Mouse (Mus musculus): ENCODE results near the gene Epb41. TPM values are rescaled to one million over a fixed set of nuclear protein-coding genes. Genes with fewer than 3 reads are reported as not detected.

Epb41 gene
- total RNA-seq, 2 experiments from 2014 or later: 144 to 184 TPM

DNA sequence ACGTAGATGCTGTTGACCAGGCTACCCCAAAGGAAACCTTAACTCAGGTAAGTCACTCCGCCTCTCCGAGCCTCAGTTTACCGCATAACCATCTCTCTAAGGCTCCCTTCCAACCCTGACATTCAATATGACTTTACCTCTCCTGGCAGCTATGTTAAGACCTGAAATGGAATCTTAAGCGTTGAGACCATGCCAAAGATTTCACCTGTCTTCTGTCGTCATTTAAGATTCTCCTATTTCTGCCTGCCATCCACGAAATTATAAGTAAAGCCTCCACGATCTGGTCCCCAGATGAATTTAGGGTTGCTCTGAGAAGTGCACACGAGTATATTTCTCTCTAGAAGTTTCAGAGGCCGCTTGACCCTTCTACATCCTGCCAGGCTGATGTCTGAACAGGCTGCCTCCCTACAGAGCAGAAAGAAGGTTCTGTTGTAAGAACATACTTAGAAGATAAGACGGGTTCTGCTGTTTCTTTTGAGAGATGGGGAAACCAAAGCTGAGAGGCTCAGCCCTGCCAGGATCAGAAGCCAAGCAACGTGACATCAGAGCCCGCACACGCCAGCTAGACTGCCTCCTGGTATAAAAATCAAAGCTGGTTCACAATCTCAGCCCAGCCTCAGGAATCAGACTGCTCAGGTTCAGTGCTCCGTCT is 25.4 kb downstream of the Epb41 start:
- intact Hi-C loops (cut with DNase I): loop anchor here (2.0 kb wide), 1 partner anchor 25 kb away; the partner anchor contains the start of genes Epb41 and Gm10300
- DNase-seq (ENCODE audit: low spot score): no peak

DNA sequence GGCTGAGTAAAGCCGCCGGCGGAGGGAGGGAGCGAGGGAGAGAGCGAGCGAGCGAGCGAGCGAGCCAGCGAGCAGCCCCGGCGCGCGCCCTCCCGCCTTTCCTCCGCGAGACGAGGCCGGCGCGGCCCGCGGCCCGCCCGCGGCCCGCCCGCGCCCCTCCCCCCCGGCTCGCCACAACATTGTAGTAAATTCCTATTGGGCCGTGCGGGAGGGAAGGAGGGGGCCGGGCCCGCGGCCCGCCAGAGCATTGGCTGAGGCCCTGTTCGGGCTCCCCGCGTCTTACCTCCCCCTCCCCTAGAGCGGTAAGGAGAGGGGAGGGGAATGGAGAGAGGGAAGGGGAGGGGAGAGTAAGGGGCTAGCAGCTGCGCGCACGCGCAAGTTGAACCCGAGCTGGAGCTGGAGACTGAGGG is 26.1 kb downstream of the Epb41 start:
- intact Hi-C loops (cut with DNase I): loop anchor here (2.0 kb wide), 1 partner anchor 26 kb away; the partner anchor contains the start of genes Epb41 and Gm10300

DNA sequence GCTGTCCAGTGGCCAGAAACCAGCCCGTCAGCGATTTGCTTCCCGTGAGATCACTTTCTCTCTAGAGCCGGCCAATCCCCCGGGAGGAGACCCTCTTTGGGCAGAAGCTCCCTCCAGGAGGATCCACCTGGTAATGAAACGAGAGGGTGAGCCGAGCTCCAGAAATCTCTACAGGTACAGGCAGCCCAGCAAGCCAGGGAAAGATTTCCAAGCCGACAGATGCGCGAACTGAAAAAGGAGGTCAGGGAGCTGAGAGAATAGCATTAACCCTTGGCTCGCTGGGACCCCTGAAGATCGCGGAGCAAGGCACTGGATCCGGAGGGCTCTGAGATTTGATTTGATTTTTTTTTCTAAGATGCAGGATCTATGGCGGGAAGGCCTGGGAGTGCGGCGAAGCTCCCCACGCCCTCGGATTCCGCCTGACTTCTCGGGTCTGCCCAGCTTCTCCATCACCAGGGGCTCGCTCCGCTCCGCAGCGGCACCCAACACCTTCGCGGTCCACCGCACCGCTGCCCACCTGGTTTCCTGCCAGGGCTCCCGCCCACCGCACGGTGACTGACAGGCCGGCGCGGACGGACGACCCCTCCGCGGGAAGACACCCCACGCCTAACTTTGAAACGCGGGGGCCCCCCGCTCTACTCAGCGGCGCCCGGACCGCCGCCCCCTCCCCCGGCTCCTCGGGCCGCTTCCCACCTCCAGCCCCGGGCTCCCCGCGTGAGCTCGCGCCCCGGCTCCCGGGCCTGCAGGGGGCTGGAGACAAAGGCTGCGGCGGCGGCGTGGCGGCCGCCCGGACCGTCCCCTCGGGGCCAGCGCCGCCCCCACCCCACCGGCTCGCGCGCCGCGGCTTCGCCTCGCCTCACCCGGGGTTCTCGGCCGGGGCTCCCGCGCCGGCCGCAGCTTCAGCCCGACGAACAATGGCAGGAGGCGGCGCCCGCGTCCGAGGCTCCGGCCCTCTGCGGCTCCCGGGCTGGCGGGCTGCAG is 26.8 kb downstream of the Epb41 start:
- intact Hi-C loops (cut with DNase I): loop anchor here (2.0 kb wide), 1 partner anchor 26 kb away; the partner anchor contains the start of genes Epb41 and Gm10300
- DNase-seq (ENCODE audit: low spot score): peak; percentile 14

More for the DNA sequence above, 26.1 kb downstream of the Epb41 start:
- peak; percentile 82 for DNase-seq (ENCODE audit: low spot score)

DNA sequence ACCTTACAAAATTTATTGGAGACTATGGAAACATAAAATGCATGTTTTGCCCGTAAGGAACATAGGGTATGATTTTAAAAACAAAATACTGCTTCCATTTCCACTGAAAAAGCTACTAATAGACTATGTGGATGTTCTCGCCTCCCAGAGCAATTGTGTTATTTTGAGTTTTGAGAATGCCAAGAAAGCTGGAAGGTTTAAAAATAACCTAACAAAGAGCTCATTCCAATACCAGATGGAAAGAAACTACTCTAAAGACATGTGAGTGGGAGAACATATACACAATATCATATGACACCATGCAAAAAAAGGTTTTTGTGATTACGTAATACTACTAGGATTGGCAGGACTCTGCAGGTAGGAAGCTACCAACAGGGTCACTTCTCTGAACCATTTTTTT is 31.4 kb downstream of the Epb41 start:
- DNase-seq (ENCODE audit: low spot score): no peak
- intact Hi-C loops (cut with DNase I): no loop called here

DNA sequence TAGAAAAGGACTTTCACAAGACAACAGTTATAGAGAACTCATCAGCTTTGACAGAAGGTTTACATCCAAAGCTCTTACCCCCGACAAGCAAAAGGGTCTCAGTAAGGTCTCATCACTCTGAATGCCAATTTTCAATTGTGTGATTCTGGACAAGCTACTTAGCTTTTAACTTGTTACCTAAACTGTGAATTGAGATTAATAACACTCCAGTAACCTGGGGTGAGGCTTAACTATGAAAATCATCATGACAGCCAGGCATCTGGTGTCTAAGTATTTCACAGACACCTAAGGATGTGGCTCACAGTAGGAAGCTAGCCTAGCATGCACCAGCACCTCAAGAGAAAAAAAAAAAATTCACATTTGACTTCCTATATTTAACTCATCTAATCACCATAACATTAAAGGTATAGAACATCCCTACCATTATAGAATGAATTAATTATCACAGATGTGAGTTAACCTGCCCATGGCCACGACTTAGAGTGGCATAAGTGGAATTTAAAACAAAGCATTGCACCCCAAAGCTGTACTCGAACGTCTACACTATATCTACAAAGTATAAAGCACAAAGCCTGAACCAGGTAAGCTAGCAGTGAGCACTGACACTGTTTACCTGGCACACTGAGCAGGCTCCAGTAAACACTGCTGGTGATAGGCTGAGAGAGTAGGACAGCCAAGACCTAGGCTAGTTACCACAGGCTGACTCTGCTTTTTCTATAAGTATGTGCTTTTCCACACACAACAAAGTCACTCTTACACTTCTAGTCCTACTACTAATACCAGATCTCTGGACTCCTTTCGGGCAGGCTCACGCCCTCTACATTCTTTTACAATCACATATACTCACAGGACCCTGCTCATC is 33.4 kb downstream of the Epb41 start:
- no peak for DNase-seq (ENCODE audit: low spot score)
- intact Hi-C loops (cut with DNase I): no loop called here

DNA sequence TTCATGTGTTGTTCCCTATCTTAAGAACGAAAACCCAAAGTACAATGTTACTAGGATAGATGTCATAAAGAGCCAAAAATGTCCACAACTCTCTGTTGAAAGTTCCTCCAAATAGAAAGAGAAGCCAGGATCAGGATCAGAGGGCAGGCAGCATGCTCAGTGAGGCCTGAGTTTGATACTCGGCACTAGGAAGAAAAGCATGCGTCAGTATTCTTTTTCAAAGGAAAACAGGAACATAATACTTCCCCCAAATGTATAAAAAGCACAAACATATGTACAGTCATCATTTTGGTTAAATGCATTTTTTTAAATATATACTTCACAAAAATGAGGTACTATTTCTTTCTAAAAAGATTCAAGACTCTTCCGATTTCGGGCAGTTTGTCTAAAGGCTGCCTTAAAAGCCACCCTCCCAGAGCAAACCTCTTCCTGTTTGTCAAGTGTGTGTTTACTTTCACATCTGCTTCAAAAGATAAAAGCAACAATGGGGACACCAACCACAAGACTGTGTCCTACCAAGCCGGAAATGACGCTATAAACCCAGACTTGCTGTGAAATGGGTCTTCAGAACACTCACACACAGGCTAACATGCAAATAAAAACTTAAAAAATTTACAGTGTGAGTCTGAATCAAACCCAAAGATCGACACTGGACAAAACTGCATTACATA is 35.0 kb downstream of the Epb41 start:
- no peak for DNase-seq (ENCODE audit: low spot score)
- intact Hi-C loops (cut with DNase I): no loop called here

DNA sequence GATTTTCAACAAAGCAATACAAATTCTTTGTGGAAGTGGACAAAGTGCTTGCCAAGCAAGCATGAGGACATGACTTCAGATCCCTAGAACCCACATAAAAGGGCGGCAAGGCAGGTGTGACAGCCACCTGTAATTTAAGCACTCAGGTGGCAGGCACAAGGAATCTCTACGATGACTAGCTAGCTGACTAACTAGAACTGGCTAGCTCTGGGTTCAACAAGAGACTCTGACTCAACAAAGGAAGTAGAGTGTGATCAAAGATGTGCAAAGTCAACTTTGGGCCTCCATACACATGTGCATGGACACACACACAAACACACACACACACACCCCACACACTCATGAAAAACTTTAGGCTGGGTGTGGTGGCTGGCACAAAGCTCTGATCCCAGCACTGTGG is 35.6 kb downstream of the Epb41 start:
- intact Hi-C loops (cut with DNase I): no loop called here
- DNase-seq (ENCODE audit: low spot score): no peak

DNA sequence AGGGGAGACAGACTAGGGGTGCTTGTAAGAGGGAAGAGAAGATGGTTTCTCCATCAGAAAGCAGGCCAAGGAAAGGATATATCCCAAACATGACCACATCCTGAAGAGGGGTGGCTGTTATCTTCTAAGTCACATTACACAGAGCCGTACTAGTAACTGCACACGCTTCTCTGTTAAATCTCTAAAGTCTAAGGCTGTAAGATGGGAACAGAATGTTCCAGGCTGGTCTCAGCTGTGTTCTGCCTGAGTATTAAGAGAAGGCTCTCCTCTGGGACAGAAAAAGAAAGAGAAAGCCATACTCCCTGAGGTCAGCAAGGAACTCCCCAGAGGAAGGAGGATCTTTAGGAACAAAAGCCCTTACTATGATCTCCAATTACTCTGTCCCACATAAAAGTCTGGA is 36.3 kb downstream of the Epb41 start:
- intact Hi-C loops (cut with DNase I): no loop called here
- DNase-seq (ENCODE audit: low spot score): peak; percentile 10

DNA sequence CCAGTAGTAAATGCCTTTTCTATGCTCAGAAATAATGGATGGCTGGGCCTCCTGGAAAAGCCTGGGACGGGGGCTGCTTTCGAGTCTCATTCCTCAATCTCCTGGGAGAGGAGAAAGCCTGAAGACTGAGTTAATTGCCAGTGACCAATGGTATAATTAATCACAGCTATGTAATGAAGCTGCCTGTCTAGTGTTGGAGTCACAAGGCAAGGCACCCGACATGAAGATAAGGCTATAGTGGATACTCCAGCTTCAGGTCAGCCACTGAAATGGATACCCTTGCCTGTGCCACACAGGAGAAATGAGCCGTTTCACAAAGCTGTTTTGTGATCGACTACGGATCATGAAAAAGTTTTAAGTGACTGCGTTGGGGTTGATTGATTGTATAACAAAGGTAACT is 37.1 kb downstream of the Epb41 start:
- no peak for DNase-seq (ENCODE audit: low spot score)
- intact Hi-C loops (cut with DNase I): no loop called here

DNA sequence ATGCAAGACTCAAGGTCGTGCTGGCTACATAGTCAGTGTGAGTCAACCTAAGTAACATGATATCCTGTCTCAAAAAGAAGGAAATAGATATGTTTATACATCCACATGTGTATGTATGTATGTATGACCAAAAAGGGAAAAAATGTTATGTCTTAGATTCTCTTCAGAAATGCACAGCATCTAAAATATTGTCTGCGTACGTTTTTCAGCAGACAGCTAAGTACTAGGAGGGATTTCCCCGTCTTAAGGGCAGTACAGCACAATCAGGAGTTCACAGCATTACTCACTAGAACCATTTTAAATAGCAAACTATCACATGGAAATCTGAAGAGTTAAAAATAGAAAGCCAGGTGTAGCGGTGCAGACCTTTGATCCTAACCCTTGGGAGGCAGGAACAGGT is 38.0 kb downstream of the Epb41 start:
- DNase-seq (ENCODE audit: low spot score): no peak
- intact Hi-C loops (cut with DNase I): no loop called here

DNA sequence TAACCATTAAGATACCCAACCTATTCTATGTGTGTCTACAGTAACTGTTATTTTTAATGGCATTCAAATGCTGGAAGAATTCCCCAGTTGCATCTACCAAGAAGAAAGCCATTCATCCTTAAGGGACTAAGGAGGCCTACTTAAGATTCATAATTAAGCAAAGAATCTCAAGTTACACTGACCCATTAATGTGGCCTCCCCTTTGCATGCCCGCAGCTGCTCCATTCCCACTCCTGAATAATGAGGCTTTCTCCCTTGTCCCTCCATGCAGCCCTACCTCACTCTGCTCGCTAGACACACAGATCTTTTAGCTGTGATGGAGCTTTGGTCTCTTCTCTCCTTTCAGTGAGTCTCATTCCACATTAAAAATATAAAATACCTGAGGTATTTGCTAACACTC is 40.9 kb downstream of the Epb41 start:
- intact Hi-C loops (cut with DNase I): loop anchor here (5.0 kb wide), 1 partner anchor 43 kb away; the partner anchor contains the start of gene Epb41
- no peak for DNase-seq (ENCODE audit: low spot score)

DNA sequence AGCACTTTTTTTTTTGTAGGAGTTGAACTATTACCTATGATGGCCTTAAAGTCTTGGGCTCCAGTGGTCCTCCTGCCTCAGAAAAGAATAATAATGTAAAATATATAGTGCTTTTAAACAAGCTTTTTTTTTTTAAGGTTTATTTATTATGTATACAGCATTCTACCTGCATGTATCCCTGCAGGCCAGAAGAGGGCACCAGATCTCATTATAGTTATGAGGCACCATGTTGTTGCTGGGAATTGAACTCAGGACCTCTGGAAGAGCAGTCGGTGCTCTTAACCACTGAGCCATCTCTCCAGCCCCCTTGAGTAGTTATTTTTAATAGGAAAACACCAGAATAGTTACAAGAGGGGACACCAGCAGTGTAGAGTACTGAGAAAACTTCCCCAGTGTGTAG is 41.9 kb downstream of the Epb41 start:
- intact Hi-C loops (cut with DNase I): loop anchor here (5.0 kb wide), 1 partner anchor 44 kb away; the partner anchor contains the start of gene Epb41
- DNase-seq (ENCODE audit: low spot score): no peak

DNA sequence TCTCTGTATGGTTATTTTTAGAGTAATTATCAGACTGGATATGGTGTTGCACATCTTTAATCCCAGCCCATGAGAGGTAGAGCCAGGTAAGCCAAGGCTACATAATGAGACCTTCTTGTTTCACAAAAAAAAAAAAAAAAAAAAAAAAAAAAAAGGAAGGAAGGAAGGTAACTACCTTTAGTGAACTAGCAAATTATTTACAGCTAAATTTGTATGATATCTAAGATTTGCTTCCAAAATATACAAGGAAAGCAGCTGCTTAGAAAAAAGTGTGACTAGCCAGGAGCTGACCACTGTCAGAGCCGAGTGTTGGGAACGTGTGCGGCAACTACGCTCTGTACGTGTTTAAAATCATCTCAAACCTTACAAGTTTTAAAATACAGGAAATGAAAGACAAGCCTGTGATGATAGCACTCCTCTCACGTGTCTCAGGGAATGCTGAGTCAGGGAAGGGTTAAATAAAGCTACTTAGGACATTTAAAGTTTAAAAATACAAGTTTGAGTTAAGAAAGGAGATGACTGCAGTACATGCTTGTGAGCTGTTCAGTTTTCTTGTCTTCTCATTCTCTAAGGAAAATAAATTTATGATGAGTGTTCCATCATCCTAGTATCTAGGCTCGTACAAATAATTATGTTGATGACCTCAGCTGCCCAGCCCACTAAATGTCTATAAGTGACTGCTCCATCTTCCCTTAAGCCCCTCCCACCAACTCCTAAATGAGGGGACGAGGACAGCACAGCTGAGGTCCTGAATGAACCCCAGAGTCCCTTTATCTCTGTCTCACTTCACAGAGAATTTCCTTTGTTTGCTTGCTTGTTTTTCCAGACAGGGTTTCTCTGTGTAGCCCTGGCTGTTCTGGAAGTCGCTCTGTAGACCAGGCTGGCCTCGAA is 45.0 kb downstream of the Epb41 start:
- intact Hi-C loops (cut with DNase I): loop anchor here (5.0 kb wide), 1 partner anchor 47 kb away; the partner anchor contains the start of gene Epb41
- DNase-seq (ENCODE audit: low spot score): no peak

DNA sequence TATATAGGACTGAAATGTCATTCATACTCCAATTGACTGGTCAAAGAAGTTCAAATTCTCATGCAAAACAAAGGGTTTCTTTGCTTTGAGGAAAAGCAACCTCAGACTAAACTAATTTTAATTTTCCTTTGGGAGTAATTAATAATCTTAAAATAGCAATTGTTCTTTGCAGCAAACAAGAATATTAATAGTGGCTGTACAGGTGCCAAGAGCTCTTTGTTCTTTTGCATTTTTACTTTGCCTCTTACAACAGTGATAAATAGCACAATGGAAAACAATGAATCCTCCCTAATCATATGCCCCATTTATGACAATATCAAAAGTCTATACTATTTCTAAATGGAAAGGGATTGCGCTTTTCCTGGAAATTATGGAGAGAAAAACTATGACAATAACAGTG is 47.3 kb downstream of the Epb41 start:
- intact Hi-C loops (cut with DNase I): no loop called here
- no peak for DNase-seq (ENCODE audit: low spot score)

DNA sequence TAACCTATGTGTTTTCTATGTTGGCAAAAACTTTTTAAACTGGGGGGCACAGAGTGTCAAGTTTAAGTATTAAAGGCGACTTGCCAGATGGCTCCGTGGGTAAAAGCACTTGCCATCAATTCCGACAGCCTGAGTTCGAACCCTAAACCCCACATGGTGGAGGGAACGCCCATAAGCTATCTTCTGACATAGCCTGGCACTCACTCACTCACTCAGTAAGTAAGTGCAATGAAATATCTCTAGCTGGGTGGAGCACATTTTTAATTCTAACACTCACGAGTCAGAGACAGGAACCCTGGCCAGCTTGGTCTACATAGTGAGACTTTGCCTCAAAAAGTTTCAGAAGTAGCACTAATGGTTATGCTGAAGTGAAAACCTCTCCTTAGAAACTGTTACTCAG is 48.0 kb downstream of the Epb41 start:
- intact Hi-C loops (cut with DNase I): no loop called here
- no peak for DNase-seq (ENCODE audit: low spot score)

DNA sequence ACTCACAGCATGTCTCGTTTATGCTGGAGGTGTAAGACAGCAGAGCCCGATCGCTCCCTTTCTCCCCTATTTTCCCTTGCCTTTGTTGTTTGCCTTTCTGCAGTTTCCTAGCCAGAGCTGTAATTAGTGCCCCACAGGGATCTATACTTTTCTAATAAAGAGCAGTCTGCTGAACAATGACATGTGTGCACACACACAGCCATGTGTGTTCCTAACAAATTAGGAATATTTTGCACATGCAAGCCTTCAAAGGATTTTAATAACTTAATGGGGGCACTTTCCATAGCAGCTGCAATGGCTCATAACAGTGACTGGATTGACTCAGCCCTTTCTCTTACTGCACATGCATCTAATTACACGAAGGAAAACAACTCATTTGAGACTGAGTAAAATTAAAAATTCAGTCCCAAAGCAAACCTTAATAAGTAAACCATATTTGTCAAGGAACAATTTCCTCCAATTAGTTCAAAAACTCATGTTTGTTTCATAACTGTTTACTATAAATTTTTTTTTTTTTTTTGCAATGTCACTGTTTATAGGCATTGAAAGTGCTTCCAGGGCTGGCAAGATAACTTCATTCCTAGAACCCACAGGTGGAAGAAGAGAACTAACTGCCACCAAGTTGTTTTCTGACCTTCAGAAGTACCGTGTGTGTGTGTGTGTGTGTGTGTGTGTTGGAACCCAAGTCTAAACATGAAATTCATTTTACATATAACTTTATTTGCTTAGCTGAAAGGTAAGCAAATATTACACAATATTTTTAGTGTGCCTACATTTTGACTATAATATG is 49.2 kb downstream of the Epb41 start:
- intact Hi-C loops (cut with DNase I): no loop called here
- DNase-seq (ENCODE audit: low spot score): no peak

DNA sequence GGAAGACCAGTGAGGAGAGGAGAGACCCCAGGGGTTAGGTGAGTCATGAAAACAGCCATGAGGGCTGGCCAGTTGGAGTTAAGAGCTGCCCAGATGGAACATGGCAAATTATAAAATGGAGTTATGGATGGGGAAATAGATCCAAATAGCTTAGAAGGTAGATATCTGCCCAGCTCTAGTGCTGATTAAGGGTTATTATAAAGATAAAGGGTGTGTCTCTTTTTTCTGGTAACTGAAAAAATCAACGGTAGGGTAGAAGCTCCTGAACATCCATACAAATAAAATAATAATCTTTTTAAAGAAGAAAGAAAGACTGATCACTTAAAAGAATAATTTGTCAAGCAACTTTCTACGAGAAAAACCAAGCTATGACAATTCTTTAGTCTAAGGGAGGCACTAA is 49.9 kb downstream of the Epb41 start:
- intact Hi-C loops (cut with DNase I): no loop called here

DNA sequence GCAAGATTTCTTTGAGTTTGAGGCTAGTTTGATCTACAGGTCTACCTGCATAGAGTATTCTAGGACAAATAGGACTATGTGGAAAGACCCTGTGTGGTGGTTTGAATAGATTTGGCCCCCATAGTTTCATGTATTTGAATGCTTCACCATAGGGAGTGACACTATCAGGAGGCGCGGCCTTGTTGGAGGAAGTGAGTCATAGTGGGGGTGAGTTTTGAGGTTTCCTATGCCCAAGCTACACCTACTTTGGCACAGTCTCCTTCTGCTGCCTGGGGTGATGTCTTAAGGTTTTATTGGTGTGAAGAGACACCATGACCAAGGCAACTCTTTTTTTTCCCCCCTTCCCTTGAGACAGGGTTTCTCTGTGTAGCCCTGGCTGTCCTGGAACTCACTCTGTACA is 51.3 kb downstream of the Epb41 start:
- DNase-seq (ENCODE audit: low spot score): no peak
- intact Hi-C loops (cut with DNase I): loop anchor here (5.0 kb wide), 1 partner anchor 42 kb away; no protein-coding TSS in a partner anchor

More for the DNA sequence above, 49.9 kb downstream of the Epb41 start:
- no peak for DNase-seq (ENCODE audit: low spot score)
